Mouse (Mus musculus) cerebellum, adult 2 months (tissue): ENCODE results near the gene Syk. TPM values are rescaled to one million over a fixed set of nuclear protein-coding genes. Genes with fewer than 3 reads are reported as not detected.

ENCODE experiments used
- DNase-seq, 2 experiments: peaks; one replicate each; pipeline ENCODE4 v3.0.0; 2021
- H3K27ac ChIP-seq: fragments of 200-500 bp; 2 replicates; pipeline ENCODE4 v1.5.1; 2012; ENCODE audit warnings: low read length, control low read depth, inconsistent platforms; ENCODE audit not compliant: insufficient read depth
- H3K27me3 ChIP-seq: fragments of 200-500 bp; 2 replicates; pipeline ENCODE4 v1.6.1; 2012; ENCODE audit warnings: inconsistent platforms, mild to moderate bottlenecking, low read length, moderate library complexity; ENCODE audit not compliant: control insufficient read depth, insufficient read depth
- H3K4me1 ChIP-seq: fragments of 200-500 bp; 2 replicates; pipeline ENCODE4 v1.6.1; 2011; ENCODE audit warnings: low read length; ENCODE audit not compliant: control insufficient read depth, insufficient read depth
- H3K4me3 ChIP-seq: fragments of 200-500 bp; replicated peaks from 2 replicates; pipeline ENCODE3; 2011; ENCODE audit warnings: mild to moderate bottlenecking, low read depth, low read length, control low read depth; ENCODE audit not compliant: insufficient read depth
- CTCF ChIP-seq: fragments of 200-500 bp; IDR thresholded peaks from 2 replicates; pipeline ENCODE4 v1.5.1; 2011; ENCODE audit warnings: low read depth, mild to moderate bottlenecking, control low read depth, low read length, moderate library complexity, borderline replicate concordance; ENCODE audit not compliant: insufficient read depth
- POLR2A ChIP-seq: fragments of 200-500 bp; IDR thresholded peaks from 2 replicates; pipeline ENCODE4 v1.6.1; 2011; ENCODE audit warnings: low read length, control low read depth, borderline replicate concordance; ENCODE audit not compliant: insufficient read depth
- WGBS: fragments of 180-500 bp; shearing (Covaris S2); methylation state at CpG from one replicate; pipeline ENCODE4 v1.1.7; 2018; 5-methylcytosine and 5-hydroxymethylcytosine counted together
- polyA plus RNA-seq: library from polyadenylated mRNA; depleted of rRNA; stranded (reverse); fragments of >200 nt; gene quantifications from 2 replicates; pipeline ENCODE4 v1.2.3, GENCODE M21; 2012

Syk gene
- polyA plus RNA-seq, 1 experiment = 0.77 TPM

DNA sequence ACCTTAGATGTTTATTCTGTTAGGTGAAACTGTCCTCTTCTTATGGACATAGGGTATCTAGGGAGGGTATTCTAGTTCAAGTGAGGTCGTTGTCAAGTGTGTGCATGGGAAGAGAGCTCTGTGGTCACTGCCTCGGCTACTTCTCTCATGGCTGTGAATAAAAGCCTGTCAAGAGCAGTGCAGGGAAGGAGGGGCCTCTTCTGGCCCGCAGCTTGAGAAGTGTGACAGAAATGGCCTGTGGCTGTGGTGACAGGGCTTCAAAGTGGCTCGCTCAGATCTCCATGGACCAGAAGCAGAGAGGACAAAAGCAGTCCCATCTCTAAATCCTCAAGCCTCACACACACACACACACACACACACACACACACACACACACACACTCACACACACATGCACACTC is 5.0 kb upstream of the Syk start:
- WGBS = 47% methylated on average over 4 of the region's 4 CpGs

DNA sequence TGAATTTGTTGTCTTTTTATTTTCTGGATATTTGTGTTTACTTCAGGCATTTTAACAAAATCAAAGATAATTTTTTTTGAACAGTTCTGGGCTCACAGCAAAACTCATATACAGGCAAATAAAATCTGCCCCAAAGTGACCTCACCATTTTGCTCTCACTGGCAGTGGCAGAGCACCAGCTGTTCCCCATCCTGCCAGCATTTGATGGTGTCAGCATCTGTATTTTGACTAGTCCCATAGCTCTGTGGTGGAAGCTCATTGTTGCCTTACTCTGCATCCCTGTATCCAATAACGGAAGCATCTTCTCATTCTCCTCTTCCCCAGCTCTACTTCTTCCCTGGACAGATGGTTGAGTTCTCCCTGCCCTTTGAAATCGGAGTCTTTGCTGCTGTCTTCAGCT is 4.2 kb upstream of the Syk start:
- WGBS = 68% methylated on average over 2 of the region's 2 CpGs
- H3K27ac ChIP-seq = no peak overlapping the region

More for the DNA sequence above, 5.0 kb upstream of the Syk start:
- DNase-seq = no peak
- H3K4me3 ChIP-seq = no peak overlapping the region
- H3K4me1 ChIP-seq = no peaks in the 10 kb centered on the region
- no peak for TF ChIP-seq CTCF
- TF ChIP-seq POLR2A = no peak
- H3K27me3 ChIP-seq = peaks cover under 1% of the 10 kb centered on the region; the same call in 1 of the 2 replicates
- H3K27ac ChIP-seq = no peak overlapping the region

DNA sequence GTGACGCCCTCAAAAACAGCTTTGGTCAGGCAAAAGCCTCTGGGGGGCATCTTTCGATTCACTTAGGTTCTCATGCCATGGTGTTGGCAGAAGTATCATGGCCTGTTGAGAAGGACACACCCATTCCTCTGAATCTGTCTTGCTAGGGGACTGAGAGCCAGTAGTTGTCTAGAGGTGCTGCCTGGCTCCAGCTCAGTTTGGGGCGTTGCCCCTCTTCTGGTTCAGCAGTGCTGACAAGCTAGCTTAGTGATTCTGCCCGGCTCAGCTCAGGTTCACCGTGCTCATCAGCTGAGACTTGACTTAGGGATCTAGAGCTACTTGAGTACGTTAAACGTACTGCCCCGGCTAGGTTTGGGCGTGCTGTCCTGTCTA is 481 bp upstream of the Syk start:
- WGBS = 16% methylated on average over 9 of the region's 9 CpGs
- no peak overlapping the region for H3K27ac ChIP-seq
- H3K27me3 ChIP-seq = peaks cover 3% of the 10 kb centered on the region; the same call in 1 of the 2 replicates
- no peak for DNase-seq
- no peak for TF ChIP-seq POLR2A
- no peak for TF ChIP-seq CTCF
- no peak overlapping the region for H3K4me3 ChIP-seq
- no peaks in the 10 kb centered on the region for H3K4me1 ChIP-seq

More for the DNA sequence above, 4.2 kb upstream of the Syk start:
- TF ChIP-seq CTCF = no peak
- no peak for TF ChIP-seq POLR2A
- no peaks in the 10 kb centered on the region for H3K4me1 ChIP-seq
- no peak for DNase-seq
- H3K27me3 ChIP-seq = peaks cover 3% of the 10 kb centered on the region; the same call in 1 of the 2 replicates
- H3K4me3 ChIP-seq = no peak overlapping the region

DNA sequence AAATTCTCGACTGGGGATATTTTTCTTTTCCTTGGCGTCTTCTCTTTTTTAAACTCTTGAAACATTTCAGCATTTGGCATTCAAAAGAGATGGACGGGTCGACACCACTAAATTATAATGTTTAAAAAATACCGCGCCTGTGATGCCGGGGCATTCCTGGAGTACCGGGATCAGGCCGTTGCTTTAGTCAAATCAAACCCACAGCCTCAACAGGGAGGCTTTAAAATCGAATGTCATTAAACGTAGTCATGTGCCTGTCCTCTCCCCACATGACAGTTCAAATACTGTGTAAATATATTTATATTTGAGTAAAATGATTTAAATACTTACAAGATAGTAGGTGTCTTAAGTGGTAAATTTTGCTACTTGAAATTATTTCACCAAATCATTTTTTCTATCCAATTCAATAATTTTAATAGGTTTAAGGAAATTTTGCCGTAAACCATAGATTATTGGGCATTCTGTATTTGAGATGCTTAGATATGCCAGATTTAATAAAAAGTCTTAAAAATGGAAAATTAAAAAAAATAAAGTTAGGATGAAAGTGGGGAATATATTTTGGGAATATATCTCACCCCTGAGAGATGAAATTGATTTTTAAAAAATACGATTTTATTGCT is 1.1 kb downstream of the Syk start:
- no peak for TF ChIP-seq CTCF
- TF ChIP-seq POLR2A = no peak
- Histone ChIP-seq H3K4me3 (no peak overlapping the region), H3K4me1 (no peaks in the 10 kb centered on the region)

DNA sequence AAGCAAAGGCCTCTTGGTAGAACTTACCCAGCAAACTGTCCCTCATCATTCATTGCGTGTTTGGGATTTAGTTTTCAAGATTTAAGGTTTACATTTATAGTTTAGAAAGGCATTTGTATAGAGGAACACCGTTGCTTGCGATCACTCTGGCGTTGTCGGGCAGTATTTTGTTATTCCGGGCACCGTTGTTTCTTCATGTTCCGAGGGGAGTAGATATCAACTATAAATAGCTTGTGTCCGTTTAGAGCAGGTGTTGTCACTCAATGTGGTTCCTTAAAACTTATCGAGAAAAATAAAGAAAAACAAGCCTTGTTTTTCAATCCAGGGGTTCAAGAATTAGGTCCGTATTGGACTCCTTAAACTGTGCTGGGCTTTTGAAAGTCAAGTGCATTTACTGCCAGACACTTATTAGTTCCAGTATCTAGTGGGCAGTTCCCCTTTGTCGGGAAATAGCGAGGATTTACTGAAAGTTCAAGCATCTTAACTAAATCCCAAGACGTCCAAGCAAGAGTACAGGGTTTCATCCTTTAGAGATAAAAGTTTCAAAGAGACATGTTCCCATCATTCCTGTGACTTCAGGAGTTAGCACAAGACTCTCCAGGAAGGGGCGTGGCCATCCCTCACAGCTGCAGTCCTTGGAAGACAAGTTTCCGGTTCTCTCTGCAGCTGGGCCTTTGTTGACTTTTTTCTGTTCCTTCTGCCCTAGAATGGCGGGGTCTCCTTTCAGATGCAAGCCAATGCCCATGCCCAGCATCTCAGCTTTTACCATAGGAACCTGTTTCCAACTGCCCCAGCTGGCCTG is 1.9 kb downstream of the Syk start:
- no peak for TF ChIP-seq CTCF
- TF ChIP-seq POLR2A = no peak
- 83% methylated on average over 17 of the region's 17 CpGs for WGBS
- Histone ChIP-seq H3K4me3 (no peak overlapping the region), H3K27ac (no peak overlapping the region), H3K27me3 (peaks cover 3% of the 10 kb centered on the region; the same call in 1 of the 2 replicates), H3K4me1 (no peaks in the 10 kb centered on the region)
- DNase-seq = no peak

More for the DNA sequence above, 1.1 kb downstream of the Syk start:
- 32% methylated on average over 13 of the region's 13 CpGs for WGBS
- H3K27me3 ChIP-seq = peaks cover 3% of the 10 kb centered on the region; the same call in 1 of the 2 replicates
- DNase-seq = no peak
- H3K27ac ChIP-seq = no peak overlapping the region

DNA sequence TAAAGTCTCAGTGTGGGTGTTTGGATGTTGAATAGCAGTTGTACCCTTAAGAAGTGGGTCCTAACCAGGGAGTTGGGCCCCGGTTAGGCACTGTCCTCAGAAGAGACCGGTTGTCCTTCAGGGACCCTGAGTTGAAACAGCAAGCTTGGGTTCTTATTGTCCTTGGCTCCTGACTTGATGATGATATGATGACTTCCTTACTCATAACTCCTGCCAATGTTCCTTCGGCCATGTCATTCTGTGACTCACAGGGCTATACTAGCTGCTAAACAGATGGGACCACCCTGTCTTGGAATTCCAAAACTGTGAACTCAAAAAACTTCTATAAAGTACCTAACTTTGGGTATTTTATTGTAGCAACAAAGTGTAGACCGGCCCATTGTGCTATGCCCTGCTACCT is 4.8 kb downstream of the Syk start:
- Histone ChIP-seq H3K27ac (no peak overlapping the region), H3K4me3 (no peak overlapping the region), H3K4me1 (no peaks in the 10 kb centered on the region), H3K27me3 (peaks cover 3% of the 10 kb centered on the region; the same call in 1 of the 2 replicates)
- whole genome bisulfite sequencing = 95% methylated on average over 4 of the region's 4 CpGs
- TF ChIP-seq CTCF = no peak
- no peak for TF ChIP-seq POLR2A
- DNase-seq = no peak

DNA sequence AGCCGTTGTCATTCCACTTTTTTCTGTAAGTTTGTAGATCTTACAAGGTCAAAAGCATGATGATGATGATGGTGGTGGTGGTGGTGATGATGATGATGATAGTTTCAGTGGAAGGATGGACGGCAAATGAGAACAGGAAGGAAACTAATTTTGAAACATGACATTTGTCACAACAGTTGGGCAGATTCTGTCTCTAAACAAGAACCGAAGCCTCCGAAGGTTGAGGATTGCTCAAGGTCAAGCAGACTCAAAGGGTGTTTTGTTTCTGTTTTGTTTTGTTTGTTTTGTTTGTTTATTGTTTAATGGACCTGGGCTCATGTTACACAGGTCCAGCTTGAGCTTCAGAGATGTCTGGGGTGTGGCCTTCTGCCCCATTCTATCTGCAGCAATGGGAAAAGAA is 6.1 kb downstream of the Syk start:
- WGBS = 94% methylated on average over 4 of the region's 4 CpGs
- DNase-seq = no peak
- no peak overlapping the region for H3K27ac ChIP-seq
- H3K4me1 ChIP-seq = no peaks in the 10 kb centered on the region
- no peak overlapping the region for H3K4me3 ChIP-seq
- TF ChIP-seq POLR2A = no peak
- TF ChIP-seq CTCF = no peak
- no peaks in the 10 kb centered on the region for H3K27me3 ChIP-seq

DNA sequence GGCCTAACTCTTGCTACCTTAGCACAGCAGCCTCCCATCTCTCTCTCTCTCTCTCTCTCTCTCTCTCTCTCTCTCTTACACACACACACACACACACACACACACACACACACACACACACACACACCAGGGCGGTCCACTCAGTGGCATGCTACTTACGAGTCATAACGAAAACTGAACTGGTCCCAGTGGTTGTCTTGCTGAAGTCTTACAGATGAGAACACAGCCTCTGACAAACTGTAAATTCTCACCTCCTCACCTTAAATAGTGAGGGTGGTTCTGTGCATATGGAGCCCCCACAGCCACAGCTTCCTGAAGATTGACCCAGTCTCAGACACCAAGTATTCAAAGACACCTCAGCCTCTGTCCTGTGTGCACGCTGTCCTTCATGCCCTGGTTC is 8.9 kb downstream of the Syk start:
- 97% methylated on average over 4 of the region's 4 CpGs for WGBS

More for the DNA sequence above, 8.9 kb downstream of the Syk start:
- no peak for DNase-seq
- TF ChIP-seq POLR2A (no peak), CTCF (no peak)
- Histone ChIP-seq H3K27me3 (no peaks in the 10 kb centered on the region), H3K4me1 (no peaks in the 10 kb centered on the region), H3K4me3 (no peak overlapping the region), H3K27ac (no peak overlapping the region)
